Mouse (Mus musculus) fat pad, adult 2 months (tissue): ENCODE measurements around the gene Smim4.

Experiments
- DNase-seq: peaks from one replicate; pipeline ENCODE4 v3.0.0-alpha.2; 2011; ENCODE audit warnings: low read depth, low spot score; ENCODE audit errors: extremely low read depth

Gene Smim4

DNA sequence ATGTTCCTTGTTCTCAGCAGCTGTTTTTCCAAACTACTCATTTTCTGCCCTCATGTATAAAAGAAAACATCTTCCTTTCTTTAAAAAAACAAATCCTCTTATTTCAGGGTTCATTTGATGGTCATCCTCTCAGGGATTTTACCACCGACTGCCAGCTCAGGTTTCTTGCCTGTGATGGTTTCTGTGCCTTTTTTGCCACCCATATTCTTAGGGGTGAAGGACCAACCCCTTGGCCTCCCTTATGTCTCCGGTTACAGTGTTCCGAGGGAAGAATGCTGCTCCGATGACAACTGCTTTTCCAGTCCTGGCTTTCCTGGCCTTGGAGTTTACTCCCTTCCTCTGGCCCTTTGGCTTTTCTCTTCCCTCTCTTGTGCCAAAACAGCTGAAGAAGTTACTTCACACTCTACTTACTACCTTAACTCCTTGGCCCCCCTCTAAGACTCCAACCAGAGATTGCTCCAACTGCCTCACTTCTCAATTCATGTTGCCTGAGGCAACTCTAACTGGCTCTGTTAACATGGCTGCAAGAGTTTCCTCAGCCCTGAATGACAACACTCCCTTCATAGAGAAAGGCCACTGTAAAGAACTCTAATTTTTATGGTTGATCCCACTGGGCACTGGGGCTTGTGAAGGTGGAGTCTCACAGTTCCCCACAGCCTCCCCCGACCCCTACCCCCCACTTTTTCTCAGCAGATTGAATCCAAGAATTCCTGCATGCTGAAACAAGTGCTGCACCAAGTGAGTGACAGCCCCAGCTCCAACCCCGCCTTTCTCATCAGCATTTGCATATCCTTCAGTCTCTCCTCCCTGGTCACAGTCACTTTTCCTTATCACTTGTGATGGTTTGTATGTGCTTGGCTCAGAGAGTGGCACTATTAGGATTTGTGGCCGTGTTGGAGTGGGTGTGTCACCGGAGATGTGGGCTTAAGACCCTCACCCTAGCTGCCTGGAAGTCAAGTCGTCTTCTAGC lies 3.4 kb downstream of the Smim4 start:
- DNase-seq = peak; percentile 57

DNA sequence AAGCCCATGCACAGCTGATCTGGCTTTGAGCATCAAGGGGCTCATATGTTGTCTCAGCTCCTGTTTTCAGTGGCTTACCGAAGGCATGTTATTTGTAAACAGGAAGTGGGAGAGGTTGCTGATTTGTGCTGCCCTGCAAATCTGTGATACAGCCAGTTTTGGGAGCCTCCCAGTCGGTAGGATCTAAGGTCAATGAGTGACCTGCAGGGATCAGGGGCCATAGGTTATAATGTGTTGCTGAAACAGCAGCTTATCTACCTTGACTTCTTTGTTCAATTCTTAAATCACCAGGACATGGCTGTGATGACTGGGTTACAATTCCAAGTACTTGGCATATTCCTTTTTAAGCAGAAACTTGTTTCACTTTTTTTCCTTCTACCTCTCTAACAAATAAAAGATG lies 13.2 kb downstream of the Smim4 start:
- DNase-seq = no peak

DNA sequence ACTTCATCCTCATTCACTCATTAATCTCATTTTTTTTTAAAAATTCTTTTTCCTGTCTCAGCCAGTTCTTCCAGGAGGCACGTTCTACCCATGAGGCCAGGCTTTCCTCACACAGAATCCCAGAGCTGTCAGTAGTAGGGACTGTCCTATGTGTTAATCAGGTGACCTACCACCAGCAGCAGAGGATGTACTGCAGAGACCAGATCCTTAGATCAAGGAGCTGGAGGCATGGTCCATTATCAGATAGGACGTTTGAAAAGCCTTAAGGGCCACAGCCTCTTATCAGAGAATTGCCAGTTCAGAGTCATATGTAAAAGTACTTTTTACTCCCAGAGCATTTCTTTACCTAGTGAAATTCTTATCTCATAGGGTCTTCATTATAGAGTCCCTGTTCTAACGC lies 14.7 kb downstream of the Smim4 start:
- no peak for DNase-seq

DNA sequence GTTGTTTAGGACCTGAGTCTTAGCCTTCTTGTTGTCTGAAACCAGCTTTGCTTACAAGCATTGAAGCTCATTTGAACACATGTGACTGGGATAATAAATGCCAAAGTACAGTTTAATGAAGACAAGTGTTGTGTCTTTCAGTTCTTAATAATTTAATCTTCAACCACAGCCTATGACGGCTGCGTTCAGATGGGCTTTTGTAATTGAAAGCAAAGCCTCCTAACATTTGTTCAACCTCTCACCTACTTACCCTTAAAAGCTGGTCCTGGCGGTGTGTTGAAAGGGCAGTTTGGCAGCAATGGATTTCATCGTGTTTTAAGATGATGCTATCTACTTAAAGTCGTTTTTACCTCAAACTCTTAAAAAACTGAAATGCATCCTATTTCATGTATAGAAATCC lies 16.6 kb downstream of the Smim4 start:
- peak; percentile 50 for DNase-seq

DNA sequence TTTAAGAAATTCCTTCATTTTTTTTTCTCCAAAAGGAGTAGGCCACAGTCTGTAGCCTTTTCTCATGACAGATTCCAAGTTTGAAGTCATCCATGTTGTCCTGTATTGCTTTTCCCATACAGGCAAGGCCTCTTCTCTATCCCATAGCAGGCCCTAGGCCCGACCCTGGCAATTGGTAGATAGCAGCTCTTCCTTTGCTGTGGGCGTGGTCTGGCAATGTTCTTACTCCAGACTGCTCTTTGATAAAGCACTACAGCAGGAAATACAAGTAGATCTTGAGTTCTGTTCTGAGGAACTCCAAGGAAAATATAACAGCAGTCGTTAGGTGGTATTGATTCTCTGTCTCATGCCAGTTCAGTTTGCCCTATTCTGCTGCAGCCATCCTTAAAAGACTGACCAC lies 18.1 kb downstream of the Smim4 start:
- DNase-seq = no peak

DNA sequence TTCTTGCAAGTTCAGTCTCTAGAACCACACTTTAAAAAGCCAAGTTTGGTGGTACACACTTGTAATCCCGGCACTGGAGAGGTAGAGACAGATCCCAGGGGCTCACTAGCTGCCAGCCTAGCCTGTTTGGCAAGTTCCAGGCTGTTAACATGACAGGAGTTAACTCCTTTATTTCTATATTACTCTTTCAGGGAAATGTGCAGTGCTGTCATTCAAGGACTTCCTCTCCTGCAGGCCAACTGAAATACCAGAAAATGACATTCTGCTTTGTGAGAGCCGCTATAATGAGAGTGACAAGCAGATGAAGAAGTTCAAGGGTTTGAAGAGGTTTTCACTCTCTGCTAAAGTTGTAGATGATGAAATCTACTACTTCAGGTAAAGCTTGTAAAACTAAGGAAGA lies 23.6 kb downstream of the Smim4 start:
- no peak for DNase-seq

DNA sequence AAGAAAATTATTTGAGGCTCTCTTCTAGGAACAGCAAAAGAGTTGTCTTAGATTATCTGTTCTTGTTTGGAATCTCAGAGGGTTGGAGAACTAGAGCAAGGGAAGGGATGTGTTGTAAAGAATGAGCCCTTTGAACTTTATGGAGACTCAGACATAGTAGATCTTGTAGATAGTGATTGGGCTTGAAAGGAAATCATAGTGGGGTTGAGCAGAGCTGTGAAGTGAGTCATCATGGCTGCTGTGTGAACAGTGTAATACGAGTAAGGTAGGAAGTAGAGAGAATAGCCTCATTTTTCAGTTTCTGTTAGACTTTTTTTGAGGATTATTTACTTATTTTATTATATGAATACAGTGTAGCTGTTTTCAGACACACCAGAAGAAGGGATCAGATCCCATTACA lies 38.8 kb downstream of the Smim4 start:
- no peak for DNase-seq

DNA sequence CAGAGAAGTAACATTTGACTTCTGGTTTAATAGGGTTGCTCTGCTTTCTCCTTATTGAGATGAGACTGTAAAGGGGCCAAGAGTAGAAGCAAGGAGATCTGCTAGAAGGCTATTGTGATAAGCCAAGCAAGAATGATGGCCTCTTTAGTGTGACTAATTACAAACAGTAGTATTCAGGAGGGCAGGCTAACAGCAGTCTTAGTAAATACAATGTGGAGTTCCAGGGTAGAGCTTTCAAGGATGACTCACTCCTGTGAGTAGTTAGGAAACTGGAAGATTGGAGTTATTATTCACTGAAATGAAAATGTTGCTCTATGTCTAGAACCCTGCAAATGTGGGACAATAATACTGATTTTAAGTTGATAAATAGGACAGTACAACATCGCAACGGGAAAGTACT lies 40.2 kb downstream of the Smim4 start:
- DNase-seq = no peak

DNA sequence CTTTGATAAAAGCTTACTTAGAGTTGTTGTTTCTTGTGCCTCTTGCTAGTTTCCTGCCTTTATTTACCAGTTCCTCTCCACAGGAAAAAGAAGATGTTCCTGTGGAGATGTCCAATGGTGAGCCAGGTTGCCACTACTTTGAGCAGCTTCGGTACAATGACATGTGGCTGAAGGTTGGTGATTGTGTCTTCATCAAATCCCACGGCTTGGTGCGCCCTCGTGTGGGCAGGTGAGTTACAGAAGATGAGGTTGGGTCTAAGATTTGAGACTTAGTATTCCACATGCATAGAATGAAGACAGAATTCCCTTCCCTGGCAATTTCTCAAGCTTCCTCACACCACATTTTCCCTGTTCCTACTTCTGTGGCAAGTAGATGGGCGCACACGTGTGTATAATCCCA lies 41.3 kb downstream of the Smim4 start:
- no peak for DNase-seq

DNA sequence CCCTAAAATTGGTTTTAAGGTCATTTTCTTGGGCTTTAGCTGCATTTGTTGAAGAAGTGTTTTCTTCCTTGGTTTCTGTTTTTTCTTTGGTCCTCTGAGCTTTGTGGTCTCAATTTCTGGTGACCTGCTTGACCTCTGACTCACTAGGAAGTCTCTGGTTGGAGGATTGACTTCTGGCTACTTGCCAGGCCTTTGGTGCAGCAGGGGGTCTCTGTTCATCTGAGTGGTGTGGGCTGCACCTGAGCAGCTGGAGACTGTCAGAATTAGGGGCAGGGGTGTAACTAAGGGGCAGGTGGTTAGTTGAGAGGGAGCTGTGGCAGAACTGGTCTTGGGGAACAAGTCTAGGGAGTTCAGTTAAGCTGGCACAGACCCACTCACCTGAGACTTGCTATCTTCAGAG lies 47.6 kb downstream of the Smim4 start:
- no peak for DNase-seq

DNA sequence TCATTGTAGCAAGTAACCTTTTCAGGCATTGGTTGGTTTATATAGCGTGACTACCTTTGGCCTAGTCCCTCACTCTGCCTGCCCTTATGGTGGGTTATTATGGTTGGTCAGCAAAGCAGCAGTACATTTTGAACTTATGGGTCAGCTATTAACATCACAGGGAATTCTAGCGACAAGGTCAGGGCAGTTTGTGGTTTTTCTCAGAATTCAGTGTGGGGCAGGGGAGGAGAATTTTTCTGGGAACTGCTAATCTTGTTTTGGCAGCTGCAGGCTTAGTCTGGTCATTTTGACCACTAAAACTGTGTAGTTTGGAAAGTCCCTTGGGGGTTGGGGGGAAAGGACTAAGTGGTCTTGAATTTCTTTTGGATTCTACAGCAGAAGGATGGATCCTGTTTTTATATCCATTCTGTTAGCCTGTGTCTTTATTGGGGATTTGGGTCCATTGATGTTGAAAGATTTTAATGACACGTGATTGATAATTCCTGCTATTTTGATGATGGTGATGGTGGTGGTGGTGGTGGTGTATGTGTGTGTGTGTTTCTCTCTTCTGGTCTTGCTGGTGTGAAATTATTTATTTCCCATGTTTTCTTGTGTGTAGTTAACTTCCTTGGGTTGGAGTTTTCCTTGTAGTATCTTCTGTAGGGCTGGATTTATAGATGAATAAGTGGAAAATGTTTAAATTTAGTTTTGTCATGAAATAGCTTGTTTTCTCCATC lies 49.3 kb downstream of the Smim4 start:
- DNase-seq = no peak

DNA sequence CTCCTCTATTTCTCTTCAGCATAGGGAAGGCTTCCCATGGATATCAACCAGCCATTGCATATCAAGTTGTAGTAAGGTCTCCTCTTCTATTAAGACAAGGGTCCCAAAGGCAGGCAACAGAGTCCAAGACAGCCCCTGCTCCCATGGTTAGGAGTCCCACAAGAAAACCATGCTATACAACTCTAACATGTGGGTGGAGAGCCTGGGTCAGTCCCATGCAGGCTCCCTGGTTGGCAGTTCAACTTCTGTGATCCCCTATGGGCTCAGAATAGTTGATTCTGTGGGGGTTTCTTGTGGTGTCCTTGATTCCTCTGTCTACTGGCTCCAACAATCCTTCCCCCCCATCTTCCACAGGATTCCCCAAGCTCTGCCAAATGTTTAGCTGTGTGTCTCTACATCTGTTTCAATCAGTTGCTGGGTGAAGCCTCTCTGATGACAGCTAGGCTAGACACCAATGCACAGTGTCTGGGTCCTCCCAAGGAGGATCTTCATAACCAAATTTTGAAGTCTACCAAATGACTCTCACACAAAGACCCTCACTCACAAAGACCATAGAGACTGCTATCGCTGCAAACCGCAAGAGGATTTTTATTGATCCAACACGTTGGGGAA lies 50.1 kb downstream of the Smim4 start:
- no peak for DNase-seq

DNA sequence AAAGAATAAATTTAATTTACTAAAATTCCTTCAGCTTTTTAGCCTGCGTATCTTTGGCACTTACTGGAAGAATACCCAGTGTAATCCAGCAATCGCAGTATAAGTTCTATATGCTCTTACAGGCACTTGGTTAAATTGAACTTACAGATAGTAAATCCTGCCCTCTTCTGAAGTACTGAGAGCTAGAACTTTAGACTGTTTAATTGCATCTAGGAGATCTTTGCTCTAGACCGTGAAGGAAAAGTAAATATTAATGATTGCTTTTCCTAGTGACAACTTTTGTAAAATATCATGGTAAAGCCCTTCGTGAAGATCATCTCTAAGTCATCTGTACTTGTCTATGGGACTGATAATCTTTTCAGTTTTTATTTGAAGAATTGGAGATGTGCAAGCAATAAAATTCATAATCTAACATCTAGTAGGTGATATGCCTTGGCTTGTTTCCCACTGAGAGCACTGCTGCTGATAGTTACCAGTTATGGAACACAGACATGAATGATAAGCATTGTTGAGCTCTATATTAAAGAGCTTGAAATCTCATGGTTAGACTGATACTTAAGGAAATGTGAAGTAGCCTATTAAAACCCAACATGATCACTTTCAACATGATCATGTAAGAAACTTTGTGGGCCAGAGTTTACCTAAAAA lies 59.5 kb downstream of the Smim4 start:
- no peak for DNase-seq

DNA sequence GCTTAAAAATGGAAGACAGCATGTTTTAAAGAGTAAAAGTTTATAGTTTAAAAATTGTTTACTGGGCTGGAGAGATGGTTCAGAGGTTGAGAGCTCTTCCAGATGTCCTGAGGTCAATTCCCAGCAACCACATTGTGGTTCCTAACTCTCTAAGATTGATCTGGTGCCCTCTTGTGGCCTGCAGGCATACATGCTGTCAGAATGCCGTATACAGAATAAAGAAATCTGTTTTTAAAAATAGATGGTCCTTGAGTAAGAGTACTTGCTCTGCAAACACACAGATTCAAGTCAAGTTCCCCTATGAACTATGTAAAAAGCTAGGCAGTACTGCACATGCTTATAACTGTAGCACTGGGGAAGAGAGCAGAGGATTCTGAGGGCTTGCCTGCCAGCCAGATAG lies 66.5 kb downstream of the Smim4 start:
- DNase-seq = no peak

DNA sequence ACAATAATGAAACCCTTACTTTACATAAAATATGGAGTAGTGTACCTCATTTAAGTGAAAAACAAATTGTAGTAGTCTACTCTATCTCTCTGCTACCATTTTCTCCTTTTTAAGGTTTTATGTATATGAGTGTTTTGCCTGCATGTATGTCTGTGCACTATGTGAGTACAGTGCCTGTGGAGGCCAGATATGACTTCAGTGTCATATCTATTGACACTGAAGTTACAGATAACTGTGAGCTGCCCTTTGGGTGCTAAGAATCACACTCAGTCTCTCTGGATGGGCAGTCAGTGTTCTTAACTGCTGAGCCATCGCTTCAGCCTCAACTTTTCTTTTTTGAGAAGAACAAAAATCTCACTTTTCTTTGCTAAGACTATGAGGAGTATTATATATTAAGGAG lies 82.9 kb downstream of the Smim4 start:
- no peak for DNase-seq

DNA sequence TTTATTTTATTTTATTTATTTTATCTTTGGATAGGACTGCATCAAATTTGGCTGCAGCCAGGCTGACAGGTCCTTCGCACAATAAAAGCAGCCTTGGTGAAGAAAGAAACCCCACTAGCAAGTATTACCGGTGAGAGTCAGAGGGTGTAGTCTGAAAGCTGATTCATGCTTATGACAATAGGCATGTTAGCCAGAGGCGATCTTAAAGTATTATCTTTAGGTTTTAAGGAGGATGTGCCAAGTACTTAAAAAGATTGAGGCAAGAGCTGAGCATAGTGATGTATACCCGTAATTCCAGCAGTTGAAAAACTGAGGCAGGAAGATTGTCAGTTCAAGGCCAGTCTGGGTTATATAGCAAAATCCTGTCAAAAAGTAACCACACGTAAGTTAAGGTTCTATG lies 83.5 kb downstream of the Smim4 start:
- DNase-seq = peak; percentile 71
